In the genomic region with DNA sequence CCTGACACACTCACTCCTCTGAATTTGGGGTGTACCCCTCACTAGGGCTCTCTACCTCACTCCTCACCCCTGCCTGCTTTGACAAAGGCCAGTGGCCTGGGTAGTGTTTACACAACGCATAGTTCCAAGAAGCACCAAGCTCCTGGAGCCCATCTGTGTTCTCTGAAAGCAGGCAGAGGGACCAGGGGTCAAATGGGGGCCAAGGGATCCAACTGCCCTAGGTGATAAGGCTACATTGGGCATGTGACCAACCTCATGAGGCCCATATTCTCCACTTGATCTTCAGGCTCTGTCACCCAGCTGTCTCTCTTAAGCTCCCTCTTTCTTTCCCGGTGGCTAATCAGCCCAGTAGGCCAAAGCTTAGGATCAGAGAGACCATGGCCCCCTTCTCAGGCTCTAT, we compare ENCODE assay signal across 8 mouse cellular contexts.
A peak's percentile ranks its signal among the peaks of the same experiment; 100 is the strongest.
DNase-seq lines count a peak whose midpoint lies in the region; ATAC-seq and TF ChIP-seq lines count a peak whose summit lies in the region.

No protein-coding gene starts in this region.

- H3K4me3 ChIP-seq in lung, embryonic 16.5 days (ENCODE audit: low read length) = no peak overlapping the region
- no peak overlapping the region for H3K4me3 ChIP-seq in hindbrain, embryonic 11.5 days (ENCODE audit: low read depth, low read length)
- no peak overlapping the region for H3K4me3 ChIP-seq in liver, postnatal 0 days (ENCODE audit: low read depth, low read length)
- H3K4me3 ChIP-seq in stomach, embryonic 15.5 days (replicated peaks) = no peak overlapping the region

- WGBS in lung, embryonic 16.5 days = 9% methylated on average over 2 of the region's 2 CpGs
- WGBS in hindbrain, embryonic 11.5 days = 20% methylated on average over 2 of the region's 2 CpGs
- 28% methylated on average over 2 of the region's 2 CpGs for WGBS in liver, postnatal 0 days (ENCODE audit: insufficient replicate concordance)
- 4% methylated on average over 2 of the region's 2 CpGs for WGBS in stomach, embryonic 15.5 days

- peaks cover 47% of the 10 kb centered on the region for H3K4me1 ChIP-seq in lung, embryonic 16.5 days (replicated peaks; ENCODE audit: control insufficient read depth, insufficient read depth, low read length)
- peaks cover 15% of the 10 kb centered on the region for H3K4me1 ChIP-seq in hindbrain, embryonic 11.5 days (replicated peaks; ENCODE audit: control insufficient read depth, insufficient read depth, low read length)
- peaks cover 37% of the 10 kb centered on the region for H3K4me1 ChIP-seq in liver, postnatal 0 days (ENCODE audit: insufficient read depth)
- H3K4me1 ChIP-seq in stomach, embryonic 15.5 days = peaks cover 47% of the 10 kb centered on the region

- peak overlapping the region; percentile 50 for H3K27ac ChIP-seq in lung, embryonic 16.5 days (ENCODE audit: low read length)
- H3K27ac ChIP-seq in hindbrain, embryonic 11.5 days (ENCODE audit: low read depth, low read length) = peak overlapping the region; percentile 80
- H3K27ac ChIP-seq in liver, postnatal 0 days (ENCODE audit: low read depth) = no peak overlapping the region
- H3K27ac ChIP-seq in stomach, embryonic 15.5 days = peak overlapping the region; percentile 54

- H3K4me2 ChIP-seq in lung, embryonic 16.5 days (ENCODE audit: low read depth, low read length) = no peak overlapping the region
- H3K4me2 ChIP-seq in hindbrain, embryonic 11.5 days (replicated peaks; ENCODE audit: low read depth, low read length) = no peak overlapping the region
- no peak overlapping the region for H3K4me2 ChIP-seq in liver, postnatal 0 days (ENCODE audit: low read depth, low read length)
- H3K4me2 ChIP-seq in stomach, embryonic 15.5 days = no peak overlapping the region

- H3K9me3 ChIP-seq in lung, embryonic 16.5 days (ENCODE audit: control insufficient read depth, low read length) = no peaks in the 10 kb centered on the region
- no peaks in the 10 kb centered on the region for H3K9me3 ChIP-seq in hindbrain, embryonic 11.5 days (ENCODE audit: control insufficient read depth, low read length)
- no peaks in the 10 kb centered on the region for H3K9me3 ChIP-seq in liver, postnatal 0 days (ENCODE audit: low read length)
- H3K9me3 ChIP-seq in stomach, embryonic 15.5 days = no peaks in the 10 kb centered on the region

- H3K27me3 ChIP-seq in lung, embryonic 16.5 days (ENCODE audit: control insufficient read depth, insufficient read depth, low read depth, low read length) = no peaks in the 10 kb centered on the region
- no peaks in the 10 kb centered on the region for H3K27me3 ChIP-seq in hindbrain, embryonic 11.5 days (ENCODE audit: control insufficient read depth, insufficient read depth, low read length)
- no peaks in the 10 kb centered on the region for H3K27me3 ChIP-seq in liver, postnatal 0 days (ENCODE audit: insufficient read depth, low read length)
- no peaks in the 10 kb centered on the region for H3K27me3 ChIP-seq in stomach, embryonic 15.5 days (replicated peaks)

- no peak overlapping the region for H3K9ac ChIP-seq in lung, embryonic 16.5 days (ENCODE audit: low read length)
- H3K9ac ChIP-seq in hindbrain, embryonic 11.5 days (ENCODE audit: low read depth, low read length) = no peak overlapping the region
- no peak overlapping the region for H3K9ac ChIP-seq in liver, postnatal 0 days (replicated peaks)
- H3K9ac ChIP-seq in stomach, embryonic 15.5 days = no peak overlapping the region

- H3K36me3 ChIP-seq in lung, embryonic 16.5 days (ENCODE audit: control insufficient read depth, insufficient read depth, low read length) = no peaks in the 10 kb centered on the region
- H3K36me3 ChIP-seq in hindbrain, embryonic 11.5 days (ENCODE audit: control insufficient read depth, insufficient read depth, low read length) = no peaks in the 10 kb centered on the region
- H3K36me3 ChIP-seq in liver, postnatal 0 days (replicated peaks; ENCODE audit: insufficient read depth, low read length) = no peaks in the 10 kb centered on the region
- H3K36me3 ChIP-seq in stomach, embryonic 15.5 days = 0 out of 2 replicates have a peak, but pooled peaks cover 3% of the 10 kb centered on the region

- peak; percentile 27; the same call in 1 of the 2 replicates for ATAC-seq in lung, embryonic 16.5 days (ENCODE audit: low read depth)
- peak; percentile 11; the same call in 1 of the 2 replicates for ATAC-seq in hindbrain, embryonic 11.5 days (ENCODE audit: low FRiP score)
- ATAC-seq in liver, postnatal 0 days = peak; percentile 57
- peak; percentile 41; the same call in 1 of the 2 replicates for ATAC-seq in stomach, embryonic 15.5 days (ENCODE audit: insufficient read depth, low FRiP score, low read depth)

- no peak for TF ChIP-seq EP300 in liver, postnatal 0 days (IDR thresholded peaks at IDR 0.05; ENCODE audit: low read depth)

- no peak for DNase-seq in lung, postnatal 14 days
- DNase-seq in hindbrain, embryonic 11.5 days (ENCODE audit: low spot score) = peak; percentile 36
- DNase-seq in liver, postnatal 0 days = no peak
- DNase-seq in layer of hippocampus, postnatal 14 days (ENCODE audit: low spot score in 2 of 2) = no peak
- no peak for DNase-seq in thymus, postnatal 25 days
- DNase-seq in adrenal gland, adult 18-20 months (ENCODE audit: low spot score in 2 of 2) = no peak

- TF ChIP-seq CTCF in liver, postnatal 0 days (IDR thresholded peaks at IDR 0.05; ENCODE audit: low read depth) = no peak
